Mouse (Mus musculus): ENCODE data around the gene Pgd.
A peak's percentile ranks its signal among the peaks of the same experiment; 100 is the strongest.
"Not testable (repeated sequence)": the region's sequence is repeated elsewhere in the genome, so short reads cannot be mapped to it uniquely, and the experiment has no call there.

Pgd gene

DNA sequence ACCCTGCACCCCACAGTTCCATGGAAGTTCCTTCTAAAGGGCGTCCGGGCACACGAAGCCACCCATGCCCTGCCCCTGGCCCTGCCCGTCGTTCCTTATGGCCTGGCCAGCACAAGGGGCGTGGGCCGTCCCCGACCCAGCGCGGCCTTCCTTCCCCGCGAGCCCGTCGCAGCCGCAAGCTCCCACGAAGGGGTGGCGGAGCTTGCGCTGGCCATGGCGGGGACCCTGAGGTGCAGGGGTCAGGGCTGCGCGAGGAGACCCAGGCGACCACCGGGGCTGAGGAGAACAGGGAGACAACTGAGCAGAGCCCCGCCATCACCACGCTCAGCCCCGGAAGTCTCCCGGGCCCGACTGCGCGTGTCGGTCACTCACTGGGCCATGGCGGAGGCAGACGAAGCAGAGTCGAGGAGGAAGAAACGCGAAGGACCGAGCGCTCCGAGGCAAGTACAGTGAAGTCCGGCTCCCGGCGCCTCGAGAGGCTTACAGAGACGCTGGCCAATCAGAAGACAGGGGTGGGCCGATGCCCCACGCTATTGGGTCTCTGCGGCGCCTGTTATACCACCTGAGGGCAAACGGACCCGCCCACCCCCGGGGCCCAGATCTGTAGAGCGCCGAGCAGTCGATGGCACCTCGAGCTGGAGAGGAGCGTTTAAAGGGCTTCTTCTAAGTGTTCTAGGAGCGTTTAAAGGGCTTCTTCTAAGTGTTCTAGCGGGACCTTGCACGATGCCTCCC lies at the start of gene Pgd:
Gene Pgd (minus strand): TSS at position 557 of the 732 bp plus-strand sequence.
- DNase-seq (ENCODE audit: low read depth, low spot score) = peak; percentile 86

DNA sequence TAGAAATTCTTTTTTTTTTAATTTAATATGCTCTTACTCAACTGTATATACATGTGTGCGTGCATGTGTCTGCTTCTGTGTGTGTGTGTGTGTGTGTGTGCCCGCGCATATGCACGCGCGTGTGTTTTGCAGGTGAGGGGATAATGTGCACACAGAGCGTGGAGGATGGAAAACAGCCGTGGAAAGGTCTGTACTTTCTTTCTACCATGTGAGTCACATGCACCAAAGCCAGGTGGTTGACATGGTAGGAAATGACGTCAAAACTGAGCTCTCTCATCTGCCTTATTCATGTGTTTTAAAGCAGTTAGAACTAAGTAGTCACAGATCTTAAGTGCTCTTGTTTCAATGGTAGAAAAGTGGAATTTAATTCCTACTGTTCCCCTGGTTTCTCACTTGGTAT lies 49.4 kb upstream of the Pgd start:
- no peak for DNase-seq (ENCODE audit: low read depth, low spot score)

DNA sequence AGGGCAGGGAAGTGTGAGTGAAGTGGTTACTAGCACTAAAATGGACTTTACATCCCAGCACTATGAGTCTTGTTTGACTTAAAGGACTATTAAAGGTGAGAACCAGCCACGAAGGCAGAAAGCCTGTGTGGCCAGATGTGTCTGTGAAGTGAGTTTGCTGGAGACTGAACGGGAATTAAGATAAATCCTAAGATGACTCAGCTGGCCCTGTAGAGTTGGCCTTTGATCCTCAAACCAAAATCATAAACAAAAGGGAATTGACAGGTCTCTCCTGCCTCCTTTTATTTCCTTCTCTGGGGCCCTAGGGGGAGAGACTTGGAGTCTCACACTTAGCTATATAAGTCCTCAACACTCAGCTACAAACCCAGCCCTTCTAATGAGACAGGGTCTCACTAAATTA lies 48.8 kb upstream of the Pgd start:
- no peak for DNase-seq (ENCODE audit: low read depth, low spot score)

DNA sequence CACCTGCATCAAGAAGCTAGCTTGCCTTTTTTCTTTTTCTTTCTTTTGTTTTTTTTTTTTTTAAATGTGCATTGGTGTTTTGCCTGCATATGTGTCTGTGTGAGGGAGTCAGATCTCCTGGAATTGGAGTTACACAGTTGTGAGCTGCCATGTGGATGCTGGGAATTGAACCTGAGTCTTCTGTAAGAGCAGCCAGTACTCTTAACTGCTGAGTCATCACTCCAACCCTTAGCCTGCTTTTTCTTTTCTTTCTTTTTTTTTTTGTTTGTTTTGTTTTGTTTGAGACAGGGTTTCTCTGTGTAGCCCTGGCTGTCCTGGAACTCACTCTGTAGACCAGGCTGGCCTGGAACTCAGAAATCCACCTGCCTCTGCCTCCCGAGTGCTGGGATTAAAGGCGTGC lies 47.9 kb upstream of the Pgd start:
- DNase-seq (ENCODE audit: low read depth, low spot score) = not testable (repeated sequence)

- no peak for DNase-seq (ENCODE audit: low read depth, low spot score)
Observed at GRCm38 (mm10) chr4:149213466-149213865, 46.9 kb upstream of the Pgd start.

GRCm38 (mm10) chr4:149211441-149211840 lies 44.9 kb upstream of the Pgd start:
- DNase-seq (ENCODE audit: low read depth, low spot score) = not testable (repeated sequence)

DNA sequence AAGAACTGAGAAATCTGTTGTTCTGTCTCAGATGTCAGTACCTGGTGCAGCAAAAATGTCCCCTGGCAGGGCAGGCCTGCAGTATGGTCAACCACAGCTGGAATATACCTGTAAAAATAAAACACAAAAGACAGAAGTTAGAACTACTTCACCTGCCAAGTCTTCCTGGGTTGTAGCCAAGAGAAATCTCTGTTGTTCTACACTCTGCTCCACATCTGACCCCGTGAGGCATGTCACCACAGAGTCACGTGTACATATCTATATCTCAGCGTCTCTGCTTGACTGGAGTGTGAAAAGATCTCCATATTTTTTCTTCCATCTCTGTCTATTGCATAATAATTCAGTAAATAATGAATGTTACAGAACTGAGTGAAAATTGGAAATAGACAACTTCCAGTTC lies 35.9 kb upstream of the Pgd start:
- DNase-seq (ENCODE audit: low read depth, low spot score) = no peak

DNA sequence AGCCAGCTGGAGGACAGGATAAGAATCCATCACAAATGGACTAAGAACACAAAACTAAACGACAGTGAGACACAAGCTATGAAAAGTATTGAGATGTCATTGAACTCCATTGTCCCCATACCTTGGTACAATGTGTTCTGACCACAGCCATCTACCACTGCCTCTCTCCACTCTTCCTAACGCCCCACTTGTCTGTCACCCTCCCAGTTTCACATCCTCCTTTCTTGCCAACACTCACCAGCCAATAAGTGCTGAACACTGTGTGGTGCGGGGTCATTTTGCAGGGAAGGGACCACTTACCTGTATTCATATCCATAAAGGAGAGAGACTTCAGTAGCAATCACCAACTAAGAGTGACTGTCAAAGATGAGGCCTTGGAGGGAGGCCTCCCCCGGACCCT lies 34.5 kb upstream of the Pgd start:
- no peak for DNase-seq (ENCODE audit: low read depth, low spot score)

GRCm38 (mm10) chr4:149197180-149197579 lies 30.6 kb upstream of the Pgd start:
- no peak for DNase-seq (ENCODE audit: low read depth, low spot score)

- DNase-seq (ENCODE audit: low read depth, low spot score) = no peak
Observed at GRCm38 (mm10) chr4:149191103-149191502, 24.5 kb upstream of the Pgd start.

DNA sequence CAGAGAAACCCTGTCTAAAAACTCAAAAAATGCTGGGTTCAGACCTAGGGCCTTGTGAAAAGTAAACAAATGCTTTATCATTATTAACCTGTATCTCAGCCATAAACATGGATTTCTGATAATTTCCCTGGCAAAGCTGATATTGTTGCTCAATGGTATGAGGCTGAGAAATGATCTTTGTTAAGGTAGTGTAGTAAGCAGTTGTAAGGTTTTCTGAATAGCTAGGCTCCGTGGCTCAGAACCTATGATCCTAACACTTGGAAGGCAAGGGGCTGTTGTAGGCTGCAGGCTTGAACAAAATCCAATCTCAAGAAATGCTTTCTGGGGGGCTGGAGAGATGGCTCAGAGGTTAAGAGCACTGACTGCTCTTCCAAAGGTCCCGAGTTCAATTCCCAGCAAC lies 22.0 kb upstream of the Pgd start:
- DNase-seq (ENCODE audit: low read depth, low spot score) = no peak

DNA sequence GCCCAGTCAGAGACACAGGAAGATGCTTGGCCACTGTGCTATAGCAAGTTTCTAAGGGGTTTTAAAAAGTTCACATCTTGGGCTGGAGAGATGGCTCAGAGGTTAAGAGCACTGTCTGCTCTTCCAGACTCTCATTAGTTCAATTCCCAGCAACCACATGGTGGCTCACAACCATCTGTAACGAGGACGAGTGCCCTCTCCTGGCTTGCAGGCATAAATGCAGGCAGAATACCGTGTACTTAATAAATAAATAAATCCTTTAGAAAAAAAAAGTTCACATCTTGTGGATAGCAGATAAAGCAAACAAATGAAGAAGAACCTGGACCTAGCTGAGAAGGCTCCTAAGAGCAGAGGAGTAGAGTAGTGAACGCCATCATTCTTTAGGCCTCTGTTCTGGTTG lies 16.2 kb upstream of the Pgd start:
- no peak for DNase-seq (ENCODE audit: low read depth, low spot score)

GRCm38 (mm10) chr4:149182192-149182591 lies 15.6 kb upstream of the Pgd start:
- no peak for DNase-seq (ENCODE audit: low read depth, low spot score)

GRCm38 (mm10) chr4:149179573-149179972 lies 13.0 kb upstream of the Pgd start:
- no peak for DNase-seq (ENCODE audit: low read depth, low spot score)

GRCm38 (mm10) chr4:149179160-149179559 lies 12.6 kb upstream of the Pgd start:
- DNase-seq (ENCODE audit: low read depth, low spot score) = no peak

DNA sequence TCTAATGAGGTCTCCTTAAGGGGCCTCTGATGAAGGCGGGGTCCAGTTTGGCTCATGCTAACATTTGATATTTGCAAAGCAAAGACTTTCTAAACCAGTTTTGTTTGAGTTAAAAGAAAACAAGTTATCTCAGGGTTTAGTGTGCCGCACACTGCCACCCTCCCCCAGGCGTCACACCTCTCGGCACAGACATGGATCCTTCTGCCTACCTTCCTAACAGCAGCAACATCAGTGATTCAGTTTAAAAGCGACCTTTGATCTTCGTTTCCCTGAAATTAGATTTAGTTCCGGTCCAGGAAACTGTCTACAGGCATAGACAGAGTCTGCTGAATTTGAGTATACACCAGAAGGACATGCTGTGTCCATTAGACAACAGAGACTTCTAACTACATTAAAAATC lies 11.8 kb upstream of the Pgd start:
- no peak for DNase-seq (ENCODE audit: low read depth, low spot score)

DNA sequence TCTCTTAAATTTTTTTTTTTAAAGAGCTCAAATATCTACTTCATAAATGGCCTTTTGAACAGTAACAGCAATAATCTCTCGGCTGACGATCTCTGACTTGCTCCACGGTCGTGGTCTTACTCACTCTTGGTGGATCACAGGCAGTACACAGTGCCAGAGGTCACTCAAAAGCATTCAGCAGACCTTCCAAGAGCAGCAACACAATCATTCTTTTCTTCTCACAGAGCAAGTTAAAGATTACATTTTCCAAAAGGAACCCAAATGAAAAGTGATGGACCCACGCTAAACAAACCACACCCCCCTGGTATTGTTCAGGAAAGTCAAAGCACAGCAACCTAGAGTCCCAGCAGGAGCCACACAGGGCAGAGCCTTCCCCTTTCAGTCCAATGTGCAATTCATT lies 10.5 kb upstream of the Pgd start:
- DNase-seq (ENCODE audit: low read depth, low spot score) = no peak

DNA sequence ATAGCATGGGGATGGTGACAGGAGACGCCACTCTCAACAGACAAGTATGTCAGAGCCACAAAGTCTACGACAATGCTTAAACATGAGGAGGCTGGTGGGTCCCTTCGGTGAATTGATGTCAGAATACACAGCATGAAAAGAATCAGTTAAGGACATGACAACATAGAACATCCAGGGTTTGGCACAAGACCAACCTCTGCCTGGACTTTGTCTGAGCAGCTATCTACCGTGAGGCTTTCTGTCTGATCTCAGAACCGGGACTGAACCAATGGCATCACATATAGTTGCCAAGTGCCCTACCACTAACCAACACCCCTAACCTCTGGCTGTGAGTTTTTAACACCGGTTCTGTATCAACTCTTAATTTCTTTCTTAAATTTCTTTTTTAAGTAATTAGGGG lies 10.1 kb upstream of the Pgd start:
- no peak for DNase-seq (ENCODE audit: low read depth, low spot score)

DNA sequence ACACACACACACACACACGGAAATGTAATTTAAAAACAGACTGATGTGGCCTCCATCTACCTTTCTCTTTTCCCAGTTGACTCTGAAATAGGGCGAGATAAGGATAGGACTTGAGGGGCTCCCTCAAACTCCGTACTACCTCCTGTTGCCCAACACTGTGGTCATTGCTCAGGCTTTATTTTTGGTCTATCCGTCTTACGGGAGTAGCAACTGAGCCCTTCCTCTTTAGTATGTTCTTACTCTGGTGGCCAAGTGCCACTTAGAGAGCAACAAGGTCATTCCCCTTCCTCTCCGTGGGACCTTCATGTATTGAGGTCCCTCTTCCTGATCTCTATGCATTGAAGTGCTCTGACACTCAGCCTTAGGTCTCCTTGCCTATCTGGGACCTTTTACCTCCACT lies 7.1 kb upstream of the Pgd start:
- no peak for DNase-seq (ENCODE audit: low read depth, low spot score)

DNA sequence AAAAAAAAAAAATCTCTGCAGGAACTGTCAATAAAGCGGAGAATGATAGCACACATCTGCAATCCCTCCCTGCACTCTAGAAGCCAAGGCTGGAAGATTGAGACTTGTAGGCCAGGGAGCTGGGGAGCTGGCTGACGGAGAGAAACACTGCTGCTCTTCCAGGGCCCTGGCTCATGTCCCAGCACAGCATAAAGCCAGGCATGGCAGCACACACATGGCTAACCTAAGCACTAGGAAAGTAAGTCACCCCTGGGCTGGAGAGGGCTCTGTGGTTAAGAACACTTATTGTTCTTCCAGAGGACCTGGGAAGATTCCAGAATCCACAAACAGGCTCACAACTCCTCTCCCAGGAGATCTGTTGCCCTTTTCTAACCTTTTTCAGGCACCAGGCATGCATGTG lies 6.1 kb upstream of the Pgd start:
- DNase-seq (ENCODE audit: low read depth, low spot score) = no peak

DNA sequence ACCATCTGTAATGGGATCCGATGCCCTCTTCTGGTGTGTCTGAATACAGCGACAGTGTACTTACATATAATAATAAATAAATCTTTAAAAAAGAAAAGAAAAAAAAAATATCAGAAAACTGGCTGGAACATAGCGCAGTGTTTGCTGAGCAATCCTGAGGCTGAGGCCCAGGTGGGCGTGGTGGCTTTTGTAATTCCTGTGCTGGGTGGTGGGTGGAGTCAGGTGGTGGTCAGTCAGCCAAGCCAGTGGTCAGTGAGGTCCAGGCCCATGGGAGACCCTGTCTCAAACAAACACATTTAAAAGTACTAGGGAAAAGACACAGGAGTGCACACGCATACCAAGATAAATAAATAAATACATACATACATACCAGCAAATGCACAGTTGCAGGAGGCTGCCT lies 5.5 kb upstream of the Pgd start:
- no peak for DNase-seq (ENCODE audit: low read depth, low spot score)

GRCm38 (mm10) chr4:149171581-149171981 lies 5.0 kb upstream of the Pgd start:
- DNase-seq (ENCODE audit: low read depth, low spot score) = no peak

GRCm38 (mm10) chr4:149170394-149170931 lies 3.9 kb upstream of the Pgd start:
- DNase-seq (ENCODE audit: low read depth, low spot score) = peak; percentile 28

- not testable (repeated sequence) for DNase-seq (ENCODE audit: low read depth, low spot score)
Observed at GRCm38 (mm10) chr4:149169926-149170325, 3.4 kb upstream of the Pgd start.

All from retina, adult 2 months (tissue).